Mouse (Mus musculus): ENCODE measurements around the gene Cmtm4. TPM values are rescaled to one million over a fixed set of nuclear protein-coding genes. Genes with fewer than 3 reads are reported as not detected.
A peak's percentile ranks its signal among the peaks of the same experiment; 100 is the strongest.

The Cmtm4 gene
- total RNA-seq, 2 experiments from 2014 or later = 63.3 to 73.1 TPM

DNA sequence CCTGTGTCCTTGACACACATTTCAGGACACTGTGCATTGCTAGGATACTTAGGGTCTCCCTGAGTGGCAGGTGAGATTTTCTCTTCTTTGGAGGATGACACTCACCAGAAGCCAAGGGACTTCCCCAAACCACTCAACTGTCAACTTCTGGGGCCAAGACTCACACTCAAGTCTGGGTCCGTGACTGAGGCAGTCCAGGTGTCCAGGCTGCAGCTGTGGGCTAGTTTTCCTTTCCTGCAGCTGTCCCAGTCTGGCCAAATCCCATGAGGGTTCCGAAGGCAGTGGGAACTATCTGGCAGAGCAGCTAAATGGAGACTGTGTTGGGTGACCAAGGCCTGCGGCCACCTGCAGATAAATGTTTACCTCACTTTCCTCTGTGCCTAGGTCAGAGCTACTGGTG is 16.4 kb upstream of the Cmtm4 start:
- DNase-seq (ENCODE audit: low spot score in 2 of 2) = no peak

DNA sequence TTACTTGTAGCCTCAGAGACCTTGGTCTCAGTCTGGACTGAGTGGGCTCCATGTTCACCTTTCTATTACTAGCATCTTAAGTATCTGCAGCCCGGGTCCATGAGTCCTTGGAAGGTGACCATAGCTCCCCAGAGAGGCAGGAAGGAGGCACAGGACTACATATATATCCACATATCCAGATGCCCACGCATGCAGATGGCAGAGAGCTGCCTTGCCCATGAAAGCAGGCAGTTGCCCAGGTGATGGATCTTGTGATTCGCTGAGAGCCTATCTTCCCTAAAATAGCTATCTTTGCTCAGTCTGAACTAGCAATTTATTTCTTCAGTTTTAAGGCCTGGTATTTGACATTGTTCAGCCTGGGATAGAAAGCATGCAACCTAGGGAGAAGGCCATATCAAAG is 15.9 kb upstream of the Cmtm4 start:
- peak in 1 of 2 experiments; percentile 74 for DNase-seq (ENCODE audit: low spot score in 2 of 2)

DNA sequence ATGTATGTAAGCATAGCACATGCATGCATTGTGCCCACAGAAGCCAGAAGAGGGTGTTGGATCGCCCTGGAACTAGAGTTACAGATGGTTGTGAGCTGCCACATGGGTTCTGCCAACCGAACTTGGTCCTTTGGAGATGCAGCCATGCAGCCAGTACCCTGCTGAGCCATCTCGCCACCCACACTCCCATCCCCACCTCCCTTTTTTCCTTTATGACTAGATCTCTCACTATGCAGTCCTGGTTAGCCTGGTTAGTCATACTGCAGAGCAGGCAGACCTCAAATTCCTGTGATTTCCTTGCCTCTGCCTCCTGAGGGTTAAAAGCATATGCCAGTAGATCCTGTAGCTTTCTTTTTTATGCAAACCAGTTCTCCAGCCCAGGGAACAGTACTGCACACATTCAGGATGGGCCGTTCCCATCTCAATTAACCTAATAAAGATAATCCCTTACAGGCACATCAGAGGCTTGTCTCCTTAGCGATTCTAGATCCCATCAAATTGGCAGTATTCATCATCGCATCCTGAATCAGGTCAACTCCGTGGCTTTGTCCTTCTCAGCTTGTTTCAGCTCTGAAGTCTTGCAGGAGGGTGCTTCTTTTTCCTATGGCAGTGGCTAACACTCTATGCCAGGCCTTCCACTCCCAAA is 15.1 kb upstream of the Cmtm4 start:
- peak in 1 of 2 experiments; percentile 47 for DNase-seq (ENCODE audit: low spot score in 2 of 2)

DNA sequence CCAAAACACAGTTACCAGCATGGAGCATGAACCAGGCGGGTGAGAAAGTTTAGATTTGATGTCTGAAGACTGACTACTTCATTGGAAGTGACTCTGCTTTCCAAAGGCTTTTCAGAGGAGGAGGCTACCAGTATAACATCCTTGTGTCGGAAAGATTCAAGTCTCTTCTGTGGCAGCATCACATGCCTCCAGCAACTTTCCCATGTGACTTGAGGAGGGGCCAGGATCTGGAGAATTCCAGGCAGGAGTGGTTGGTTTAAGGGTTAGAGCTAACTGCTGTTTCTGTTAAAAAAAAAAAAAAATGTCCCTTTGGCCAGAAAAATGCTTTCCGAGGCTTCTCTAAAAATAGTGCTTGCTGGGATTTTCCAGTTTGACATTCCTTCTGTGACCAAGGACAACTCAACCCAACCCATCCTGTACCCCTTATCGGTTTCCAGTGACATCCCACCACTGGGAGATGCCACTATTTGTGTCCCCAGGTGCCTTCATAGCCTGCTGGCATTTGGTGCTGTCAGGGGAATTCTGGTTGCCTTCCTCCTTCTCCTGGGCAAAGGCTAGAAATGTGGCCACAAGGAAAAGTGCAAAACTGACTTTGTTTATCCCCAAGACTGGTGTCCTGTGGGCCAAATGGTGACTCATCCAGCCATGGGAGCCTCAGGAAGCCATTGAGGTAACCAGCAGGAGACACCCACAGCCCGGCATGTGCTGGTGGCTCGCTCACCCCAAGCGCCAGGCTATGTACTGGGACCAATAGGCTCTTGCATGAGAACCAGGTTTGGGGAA is 12.9 kb upstream of the Cmtm4 start:
- DNase-seq (ENCODE audit: low spot score in 2 of 2) = no peak

DNA sequence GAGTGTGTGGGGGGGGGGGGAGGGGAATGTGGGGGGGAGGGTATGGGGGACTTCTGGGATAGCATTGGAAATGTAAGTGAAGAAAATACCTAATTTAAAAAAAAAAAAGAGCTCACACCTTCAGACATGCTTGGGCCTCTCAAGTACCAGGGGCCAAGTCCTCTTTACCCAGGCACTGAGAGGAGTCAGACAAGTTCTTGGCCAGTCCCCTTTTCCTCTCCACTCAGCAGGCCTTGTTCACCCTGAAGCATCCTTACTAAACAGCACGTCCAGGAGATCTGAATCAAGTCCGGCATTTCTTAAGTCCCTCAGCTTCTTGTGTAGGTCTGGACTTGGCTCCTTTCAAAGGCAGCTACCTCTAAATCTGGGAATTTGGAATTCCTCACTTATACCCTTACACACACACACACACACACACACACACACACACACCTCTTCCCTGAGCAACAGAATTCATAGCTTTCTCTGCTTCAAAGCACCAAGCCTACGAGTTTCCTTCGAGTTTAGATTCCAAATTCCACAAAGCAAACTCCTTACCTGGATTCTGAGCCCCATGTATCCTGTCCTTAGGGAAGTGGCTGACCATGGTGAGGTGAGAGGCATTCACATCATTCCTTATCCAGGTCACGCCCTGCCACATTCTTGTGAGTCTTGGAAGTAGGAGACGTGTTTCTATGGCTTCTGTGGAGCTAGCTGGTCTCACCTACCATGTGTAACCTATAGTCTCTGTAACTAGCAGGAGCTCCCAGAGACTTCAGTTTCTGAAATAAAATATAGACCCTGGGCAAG is 10.9 kb upstream of the Cmtm4 start:
- DNase-seq (ENCODE audit: low spot score in 2 of 2) = no peak

DNA sequence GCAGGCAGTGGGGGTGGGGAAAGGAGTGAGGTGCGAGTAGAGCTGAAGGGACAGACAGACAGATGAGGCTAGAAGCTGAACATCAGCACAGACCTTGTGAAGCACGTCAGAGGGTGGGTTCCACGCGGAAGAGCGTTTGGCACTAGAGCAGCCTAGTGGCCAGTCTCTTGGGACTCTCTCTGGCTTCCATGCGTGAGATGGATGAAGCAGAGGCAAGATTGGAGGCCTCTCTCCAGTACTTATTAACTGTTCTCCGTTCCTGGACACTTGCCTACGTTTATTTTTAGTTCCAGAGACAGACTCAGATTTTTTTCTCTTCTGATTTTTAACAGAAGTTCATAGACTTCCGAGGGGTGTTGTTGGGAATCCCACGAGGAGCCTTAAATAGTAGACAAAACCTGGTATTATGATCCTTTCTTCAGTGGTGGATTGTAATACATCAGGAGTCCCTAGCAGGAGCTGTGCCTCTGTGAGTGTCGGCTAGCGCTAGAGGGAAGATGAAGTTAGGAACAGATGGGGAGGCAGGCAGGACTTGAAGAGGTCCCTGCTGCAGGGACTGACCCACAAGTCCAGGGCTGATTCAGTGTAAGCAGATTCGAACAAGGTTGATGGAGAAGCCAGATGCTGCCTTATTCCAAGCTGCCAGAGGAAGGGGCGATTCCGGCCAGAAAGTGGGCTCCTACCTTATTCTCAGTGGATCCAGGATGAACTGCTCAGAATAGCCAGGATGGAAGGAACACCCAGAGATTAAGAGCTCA is 10.0 kb upstream of the Cmtm4 start:
- no peak for DNase-seq (ENCODE audit: low spot score in 2 of 2)

DNA sequence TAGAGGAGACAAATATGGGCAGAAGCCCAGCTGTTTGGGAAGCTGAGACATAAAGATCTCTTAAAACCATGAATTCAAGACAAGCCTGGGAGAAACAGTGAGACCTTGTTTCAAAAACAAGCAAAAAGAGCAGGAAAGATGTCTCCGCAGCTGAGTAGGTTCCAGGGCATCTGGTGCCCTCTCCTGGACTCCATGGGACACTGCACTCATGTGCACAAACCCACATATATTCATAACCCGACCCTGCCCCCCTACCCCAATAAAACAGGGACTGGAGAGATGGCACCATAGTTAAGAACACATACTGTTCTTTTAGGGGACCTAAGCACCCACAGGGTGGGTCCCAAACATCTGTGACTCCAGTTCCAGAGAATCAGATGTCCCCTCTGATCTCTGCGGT is 8.0 kb upstream of the Cmtm4 start:
- DNase-seq (ENCODE audit: low spot score in 2 of 2) = no peak

DNA sequence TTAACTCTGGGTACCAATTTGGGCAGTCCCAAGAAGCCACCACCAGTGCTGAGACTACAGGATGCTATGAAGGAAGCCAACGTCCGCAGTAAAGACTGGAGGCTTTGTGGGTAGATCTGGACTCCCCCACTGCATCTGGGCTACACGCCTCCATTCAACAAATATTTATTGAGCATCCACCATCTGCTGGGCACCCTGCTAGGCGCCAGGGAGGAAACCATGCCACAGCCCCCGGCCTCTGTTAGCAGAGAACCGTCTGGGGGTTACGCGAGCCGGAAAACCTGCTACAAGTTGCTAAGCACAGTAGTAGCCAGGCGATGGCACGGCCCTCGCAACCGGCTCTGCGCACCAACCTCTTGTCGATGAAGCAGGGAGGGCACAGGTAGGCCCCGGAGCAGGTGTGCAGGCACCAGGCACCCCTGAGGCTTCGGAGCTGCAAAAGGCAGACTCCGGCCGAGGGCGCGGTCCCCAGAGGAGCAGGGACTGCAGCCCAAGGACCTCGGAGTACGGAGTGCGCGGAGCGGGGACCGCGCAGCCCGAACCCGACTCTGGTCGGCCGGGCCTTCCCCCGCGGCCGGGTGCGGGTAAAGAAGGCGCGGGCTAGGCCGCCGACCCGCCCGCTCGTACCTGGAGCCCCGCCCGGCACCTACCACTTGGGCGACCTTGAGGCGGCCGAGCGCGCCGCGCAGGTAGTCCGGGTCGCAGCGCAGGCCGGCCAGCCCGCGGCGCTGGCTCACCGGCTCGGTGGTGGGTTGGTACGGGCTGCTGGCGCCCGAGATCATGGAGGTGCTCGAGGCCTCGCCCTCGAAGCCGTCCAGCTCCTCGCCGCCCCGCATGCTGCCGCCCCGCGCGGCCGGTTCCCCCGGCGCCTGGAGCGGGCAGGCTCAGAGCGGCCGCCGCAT is 555 bp downstream of the Cmtm4 start:
- peak; percentile 44 to 55 for DNase-seq (ENCODE audit: low spot score in 2 of 2)

DNA sequence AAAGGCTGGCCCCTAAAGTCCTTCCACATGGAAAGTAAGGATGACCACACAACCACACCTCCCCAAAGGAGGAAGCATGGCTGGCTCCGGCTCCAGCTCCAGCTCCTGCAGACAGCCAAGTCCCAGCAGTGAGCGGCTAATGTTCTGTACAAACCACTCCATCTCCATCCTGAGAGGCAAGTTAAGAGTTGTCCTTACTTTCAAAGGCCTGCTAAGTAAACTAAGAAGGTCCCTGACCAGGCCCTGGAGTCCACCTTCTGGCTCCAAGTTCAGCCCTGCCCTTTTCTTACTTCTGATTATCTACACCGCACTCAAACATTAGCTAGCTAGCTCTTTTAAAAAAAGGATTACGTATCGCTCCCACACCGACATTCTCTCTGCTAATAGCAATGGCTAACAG is 1.8 kb downstream of the Cmtm4 start:
- DNase-seq (ENCODE audit: low spot score in 2 of 2) = no peak

DNA sequence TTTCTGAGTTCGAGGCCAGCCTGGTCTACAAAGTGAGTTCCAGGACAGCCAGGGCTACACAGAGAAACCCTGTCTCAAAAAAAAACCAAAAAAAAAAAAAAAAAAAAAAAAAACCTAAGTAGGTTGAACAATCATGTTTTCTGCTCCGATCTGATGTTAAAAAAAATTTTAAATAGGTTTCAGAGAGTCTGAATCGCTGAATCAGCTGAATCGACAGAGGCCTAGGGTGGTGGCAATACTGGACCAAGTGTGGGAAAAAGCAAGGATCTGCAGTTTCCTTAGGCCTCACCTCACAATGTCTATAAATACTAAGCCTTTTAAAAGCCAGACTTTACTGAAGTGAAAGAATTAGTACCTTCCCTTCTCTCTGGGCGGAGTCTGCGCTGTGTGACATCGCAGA is 2.5 kb downstream of the Cmtm4 start:
- DNase-seq (ENCODE audit: low spot score in 2 of 2) = no peak

DNA sequence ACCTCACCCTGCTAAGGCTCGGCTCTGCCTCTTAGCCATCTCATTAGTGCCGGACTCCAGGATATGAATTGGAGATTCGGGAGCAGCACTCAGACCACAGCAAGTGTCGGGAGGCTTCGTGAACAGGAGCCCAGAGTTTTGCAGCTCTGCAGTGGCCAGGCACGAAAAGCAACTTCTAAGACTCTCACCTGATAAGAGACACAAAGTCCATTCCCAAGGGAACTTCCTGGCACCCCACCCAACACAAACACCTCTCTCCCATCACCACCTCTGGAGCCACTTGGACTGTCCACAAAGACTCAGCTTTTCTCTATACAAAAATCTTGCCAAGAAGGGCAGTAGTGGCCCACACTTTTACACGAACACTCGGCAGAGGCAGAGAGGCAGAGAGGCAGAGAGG is 5.4 kb downstream of the Cmtm4 start:
- no peak for DNase-seq (ENCODE audit: low spot score in 2 of 2)

DNA sequence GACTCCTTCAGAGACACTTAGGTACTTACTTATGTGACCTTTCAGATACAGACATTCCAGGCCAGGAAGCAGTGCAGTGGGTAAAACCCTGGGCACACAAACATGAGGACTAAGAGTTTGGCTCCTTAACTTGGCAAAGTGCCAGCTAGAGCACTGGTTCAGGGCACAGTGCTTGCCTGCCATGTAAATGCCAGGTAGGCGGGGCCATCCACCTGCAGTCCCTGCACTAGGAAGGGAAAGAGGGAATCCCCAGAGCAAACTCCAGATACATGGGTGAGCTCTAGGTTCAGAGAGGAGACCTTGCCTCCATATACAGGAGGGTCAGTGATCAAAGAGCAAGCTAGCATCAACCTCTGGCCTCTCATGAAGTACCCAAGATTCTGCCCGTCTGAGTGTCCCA is 7.6 kb downstream of the Cmtm4 start:
- no peak for DNase-seq (ENCODE audit: low spot score in 2 of 2)

DNA sequence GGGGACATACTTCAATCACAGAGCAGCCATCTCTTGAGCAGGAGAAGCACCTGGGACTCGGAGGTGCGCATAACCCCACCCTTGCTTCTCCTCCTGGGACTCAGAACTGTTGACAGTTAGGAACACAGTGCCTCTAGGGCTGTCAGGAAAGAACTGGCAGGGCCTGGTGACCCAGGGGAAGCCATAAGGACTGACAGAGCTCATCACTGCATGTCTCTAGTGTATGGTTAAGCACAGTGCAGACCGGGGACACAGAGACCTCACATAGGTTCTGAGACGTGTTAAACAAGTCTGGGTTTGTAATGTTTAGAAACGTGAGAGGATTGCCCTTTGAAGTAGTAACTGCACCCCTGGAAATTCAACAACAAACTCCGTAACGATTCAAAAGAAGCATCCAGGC is 8.1 kb downstream of the Cmtm4 start:
- no peak for DNase-seq (ENCODE audit: low spot score in 2 of 2)

DNA sequence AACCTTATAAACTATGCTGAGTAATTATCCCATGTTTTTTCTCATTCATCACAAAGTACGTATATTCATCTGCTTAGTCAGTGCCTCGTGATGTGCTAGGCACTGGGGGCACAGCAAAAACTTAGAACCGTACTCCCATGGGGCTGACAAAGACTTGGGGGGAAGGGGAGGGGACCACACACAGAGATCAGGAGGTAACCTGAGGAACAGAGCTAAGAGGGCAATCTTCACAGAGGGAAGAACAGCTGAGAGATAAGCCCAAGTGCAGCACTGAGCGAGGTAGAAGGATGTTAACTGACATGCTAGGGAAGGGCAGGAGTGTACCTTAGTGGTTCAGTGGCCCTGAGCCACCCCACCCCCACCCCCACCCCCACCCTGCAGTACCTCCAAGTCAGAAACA is 8.9 kb downstream of the Cmtm4 start:
- DNase-seq (ENCODE audit: low spot score in 2 of 2) = no peak

DNA sequence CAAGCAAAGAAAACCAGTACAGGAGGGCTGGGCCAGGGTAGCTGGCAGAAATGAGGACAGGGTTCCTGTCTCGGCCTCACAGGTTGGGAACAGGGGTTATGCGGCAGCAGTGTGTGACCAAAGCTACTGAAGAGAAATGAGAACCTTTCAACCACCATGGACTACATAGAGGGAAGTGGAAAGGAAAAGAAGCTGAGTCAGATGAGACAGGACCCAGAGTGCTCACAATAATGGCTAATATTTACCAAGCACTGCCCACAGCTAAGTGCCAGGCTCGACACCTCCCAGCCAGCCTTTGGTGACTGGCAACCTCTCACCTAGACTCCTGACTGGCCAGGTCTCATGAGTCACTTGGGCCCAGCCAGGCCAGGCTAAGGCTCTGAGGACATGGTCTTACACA is 11.6 kb downstream of the Cmtm4 start:
- no peak for DNase-seq (ENCODE audit: low spot score in 2 of 2)

DNA sequence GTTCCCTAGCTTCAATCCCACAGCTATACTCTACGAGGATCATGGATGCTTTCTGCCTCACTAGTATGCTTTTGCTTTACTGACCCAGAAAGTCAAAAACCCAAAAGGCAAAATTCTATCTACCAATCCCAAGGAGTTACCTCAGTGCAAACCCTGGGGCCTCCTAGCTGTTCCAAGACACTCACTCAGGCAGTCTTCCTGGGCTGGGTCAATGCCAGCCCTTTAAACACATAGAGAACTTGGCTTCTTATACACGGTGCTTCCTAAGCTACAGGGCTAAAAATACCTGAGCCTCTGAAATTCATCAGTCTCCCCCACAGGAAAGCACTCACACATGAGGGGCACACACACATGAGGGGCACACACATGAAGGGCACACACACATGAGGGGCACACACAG is 12.3 kb downstream of the Cmtm4 start:
- no peak for DNase-seq (ENCODE audit: low spot score in 2 of 2)

DNA sequence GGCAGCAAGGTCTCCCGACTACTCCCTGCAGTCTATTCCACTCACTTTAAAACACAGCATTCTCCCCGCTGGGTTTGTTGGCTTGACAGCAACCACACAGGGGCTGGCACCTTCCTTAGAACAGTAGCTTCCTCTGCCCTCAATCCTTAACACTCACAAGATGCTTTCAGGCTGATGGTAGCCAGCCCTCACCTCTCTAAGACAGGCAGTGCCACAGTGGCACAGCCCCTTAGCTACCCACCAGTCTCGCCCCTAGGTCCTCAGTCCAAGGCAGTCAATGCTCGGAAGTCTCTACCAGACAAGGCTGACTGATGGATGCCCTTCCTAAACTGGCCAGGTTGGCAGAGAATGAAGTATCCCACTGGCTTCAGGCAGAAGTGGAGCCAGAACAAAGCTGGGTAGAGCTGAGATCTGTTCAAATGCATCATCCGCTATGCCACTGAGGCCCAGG is 14.6 kb downstream of the Cmtm4 start:
- DNase-seq (ENCODE audit: low spot score in 2 of 2) = no peak

DNA sequence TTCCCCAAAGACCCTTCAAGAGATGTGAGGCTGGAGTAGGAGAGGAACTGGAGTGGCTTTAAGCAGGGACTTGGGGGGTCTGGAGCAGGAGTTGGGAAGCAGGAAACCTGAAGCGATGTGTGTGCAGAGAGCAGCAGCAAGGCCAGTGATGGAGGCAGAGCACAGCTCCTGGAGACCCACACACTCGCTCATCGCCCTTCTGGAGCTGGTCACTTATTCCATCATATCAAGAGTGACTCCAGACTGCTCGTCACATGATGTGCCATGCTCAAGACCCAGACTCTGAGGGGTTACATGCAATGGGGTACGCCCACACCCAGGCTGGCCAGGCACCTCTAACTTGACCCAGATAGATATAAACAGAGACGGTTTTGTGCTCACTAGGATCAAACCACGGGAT is 15.3 kb downstream of the Cmtm4 start:
- DNase-seq (ENCODE audit: low spot score in 2 of 2) = no peak

DNA sequence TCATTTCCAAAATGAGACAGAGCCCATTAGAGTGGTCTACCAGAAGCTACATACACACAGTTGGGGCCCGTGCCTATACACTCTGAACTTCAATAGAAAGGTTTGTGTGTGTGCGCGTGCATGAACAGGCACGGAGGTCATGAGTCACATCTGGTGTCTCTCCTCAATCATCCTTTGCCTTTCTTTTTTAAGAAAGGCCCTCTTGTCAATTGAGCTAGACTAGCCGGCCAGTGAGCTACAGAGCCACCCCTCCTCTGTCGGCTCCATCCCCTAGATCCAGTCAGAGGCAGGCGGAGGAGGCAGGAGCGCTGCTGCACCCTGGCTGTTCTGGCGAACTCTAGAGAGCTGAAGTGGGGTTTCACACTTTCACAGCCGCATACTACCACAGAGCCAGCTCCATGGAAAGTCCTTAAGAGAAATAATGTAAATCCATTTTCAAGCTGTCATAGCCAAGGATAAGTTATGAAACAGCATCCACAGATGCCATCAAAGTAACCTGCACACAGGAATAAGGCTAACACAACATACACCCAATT is 16.2 kb downstream of the Cmtm4 start:
- no peak for DNase-seq (ENCODE audit: low spot score in 2 of 2)

DNA sequence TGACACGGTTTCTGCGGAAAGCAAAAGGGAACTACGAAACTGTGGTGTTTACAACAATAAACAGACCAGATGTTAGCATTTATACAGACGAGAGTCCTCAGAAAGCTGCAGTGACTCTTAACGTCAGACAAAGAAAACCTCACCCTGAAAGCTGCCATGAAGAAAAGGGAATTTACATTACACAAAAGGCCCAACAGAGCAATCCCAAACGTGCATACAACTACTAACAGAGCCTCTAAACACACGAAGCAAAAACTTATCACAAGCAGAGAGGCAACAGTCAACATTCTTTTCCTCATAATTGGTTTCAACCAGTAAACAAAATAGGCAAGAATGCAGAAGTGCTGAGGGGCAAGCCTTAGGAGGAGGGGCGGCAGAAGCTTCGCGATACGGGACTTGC is 18.9 kb downstream of the Cmtm4 start:
- DNase-seq (ENCODE audit: low spot score in 2 of 2) = no peak

Measured in layer of hippocampus, adult 18-20 months (tissue).